Mouse (Mus musculus) mature B cell (primary cell): ENCODE measurements at regions not wholly inside any gene's neighbourhood (a gene's known extent, or its start where the extent isn't known, plus 50 kb on each side); places are given as distances from the start of the nearest gene placed in this dataset.
"Not testable (repeated sequence)": the region's sequence is repeated elsewhere in the genome, so short reads cannot be mapped to it uniquely, and the experiment has no call there.

ENCODE experiments used
- in situ Hi-C: fragments of 300-500 bp; cut with MboI; formaldehyde crosslinking; loops from 2 replicates; pipeline ENCODE4 v1.14.3; 2019

DNA sequence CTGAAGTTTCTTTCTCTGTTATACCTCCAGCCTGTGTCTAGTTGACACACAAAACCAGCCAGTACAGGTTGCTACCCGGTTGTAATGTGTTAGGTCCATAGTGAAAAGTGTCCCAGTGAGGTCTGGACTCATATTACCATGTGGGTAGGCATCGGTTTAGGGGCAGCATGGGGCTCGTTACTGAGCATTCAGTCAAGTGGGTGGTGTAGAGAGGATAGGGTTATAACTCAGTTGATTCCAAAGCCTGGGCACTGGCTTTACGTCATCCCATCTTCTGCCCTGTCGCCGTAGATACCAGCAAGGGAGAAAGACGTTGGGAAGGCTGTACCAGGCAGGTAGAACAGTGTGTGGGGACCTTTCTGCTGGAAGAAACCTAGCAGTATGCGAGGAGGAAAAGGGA is 129.2 kb upstream of the Slc38a2 start:
- in situ Hi-C loops = no loop called here

DNA sequence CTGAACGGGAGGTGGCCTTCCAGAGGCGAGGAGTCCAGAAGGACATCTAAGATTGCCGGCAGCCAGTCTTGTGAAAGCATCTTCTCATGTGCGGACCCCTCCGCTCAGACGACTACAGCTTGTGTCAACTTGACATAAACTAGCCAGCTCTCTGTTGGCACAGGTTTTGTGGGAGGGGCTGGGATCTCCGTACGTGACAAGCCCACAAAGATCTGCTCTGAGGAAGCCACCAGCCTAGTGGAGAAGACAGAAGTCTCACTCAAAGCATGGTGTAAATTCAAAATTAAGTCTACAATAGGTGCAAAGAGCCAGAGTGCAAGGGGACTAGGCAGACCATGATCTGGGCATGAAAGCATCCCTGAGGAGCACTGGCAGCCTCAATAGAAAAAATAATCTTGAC is 128.4 kb upstream of the Slc38a2 start:
- in situ Hi-C loops = no loop called here

- in situ Hi-C loops = no loop called here
Observed at GRCm38 (mm10) chr15:96818435-96818834, 118.9 kb upstream of the Slc38a2 start.

- in situ Hi-C loops = no loop called here
Observed at GRCm38 (mm10) chr15:96817626-96818025, 118.1 kb upstream of the Slc38a2 start.

DNA sequence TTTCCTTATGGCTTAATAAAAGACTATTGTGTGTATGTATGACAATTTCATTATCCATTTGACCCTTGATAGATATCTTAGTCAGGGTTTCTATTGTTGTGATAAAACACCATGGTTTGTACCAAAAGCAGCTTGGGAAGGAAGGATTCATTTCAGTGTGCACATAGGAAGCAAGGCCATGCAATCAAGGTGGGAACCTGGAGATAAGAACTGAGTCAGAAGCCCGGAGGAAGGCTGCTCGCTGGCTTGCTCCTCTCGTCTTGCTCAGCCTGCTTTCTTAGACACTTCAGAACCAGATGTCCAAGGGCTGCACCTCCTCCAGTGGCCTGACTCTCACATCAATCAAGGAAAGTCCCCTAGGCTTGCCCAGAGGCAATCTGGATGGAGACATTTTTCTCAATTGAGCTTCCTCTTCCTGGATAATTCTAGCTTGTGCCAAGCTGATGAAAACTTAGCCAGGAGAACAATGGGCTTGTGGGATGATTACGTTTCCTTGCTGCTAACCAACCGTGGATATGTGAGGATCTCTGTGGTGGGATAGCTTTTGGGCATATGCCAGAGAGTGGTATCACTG is 117.6 kb upstream of the Slc38a2 start:
- in situ Hi-C loops = no loop called here

DNA sequence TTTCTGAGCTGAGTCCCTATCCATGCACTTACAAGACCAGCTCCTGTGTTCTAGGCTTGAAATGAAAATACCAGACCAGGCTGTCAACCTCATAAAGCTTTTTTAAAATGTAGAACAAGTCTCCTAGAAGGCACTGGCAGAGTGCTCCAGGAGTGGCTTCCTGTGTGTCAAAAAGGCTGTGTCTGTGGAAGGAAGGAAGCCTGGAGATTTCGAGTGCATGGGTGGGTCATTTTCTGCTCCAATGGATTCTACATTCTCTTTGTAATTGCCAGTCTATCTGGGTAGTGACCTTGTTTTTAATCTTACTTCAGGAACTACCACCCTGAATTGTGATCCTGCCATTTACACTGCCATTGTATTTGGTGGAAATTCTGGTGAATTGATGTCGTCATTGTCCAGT is 113.9 kb upstream of the Slc38a2 start:
- in situ Hi-C loops = no loop called here

GRCm38 (mm10) chr15:96802729-96803053 is 103.2 kb upstream of the Slc38a2 start:
- in situ Hi-C loops = no loop called here

GRCm38 (mm10) chr15:96802034-96802728 is 102.7 kb upstream of the Slc38a2 start:
- in situ Hi-C loops = no loop called here

- in situ Hi-C loops = no loop called here
Observed at GRCm38 (mm10) chr15:96799228-96799627, 99.7 kb upstream of the Slc38a2 start.

DNA sequence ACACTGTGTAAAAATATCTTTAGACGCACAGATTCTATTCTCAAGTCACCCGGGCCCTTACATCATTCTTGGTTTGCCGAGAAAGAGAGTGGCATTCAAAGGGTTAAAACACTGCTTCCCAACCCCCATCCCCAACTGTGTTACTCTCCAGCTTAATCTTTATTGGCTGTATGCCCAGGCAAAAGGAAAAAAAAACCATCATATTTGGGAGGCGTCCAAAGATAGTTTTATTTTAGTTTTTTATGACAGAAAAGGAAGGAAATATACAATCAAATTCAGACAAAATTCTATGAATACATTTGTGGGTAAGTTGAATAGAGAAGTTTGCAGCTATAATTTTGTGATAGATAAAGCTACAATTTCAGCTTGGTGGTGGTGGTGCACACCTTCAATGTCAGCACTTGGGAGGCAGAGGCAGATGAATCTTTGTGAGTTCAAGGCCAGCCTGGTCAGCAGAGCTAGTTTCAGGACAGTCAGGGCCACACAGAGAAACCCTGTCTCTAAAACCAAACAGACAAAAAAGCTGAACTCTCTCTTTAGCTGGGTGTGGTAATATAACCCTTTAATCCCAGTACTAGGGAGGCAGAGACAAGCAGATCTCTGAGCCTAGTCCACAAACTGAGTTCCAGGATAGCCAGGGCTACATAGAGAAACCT is 98.2 kb upstream of the Slc38a2 start:
- in situ Hi-C loops = no loop called here

DNA sequence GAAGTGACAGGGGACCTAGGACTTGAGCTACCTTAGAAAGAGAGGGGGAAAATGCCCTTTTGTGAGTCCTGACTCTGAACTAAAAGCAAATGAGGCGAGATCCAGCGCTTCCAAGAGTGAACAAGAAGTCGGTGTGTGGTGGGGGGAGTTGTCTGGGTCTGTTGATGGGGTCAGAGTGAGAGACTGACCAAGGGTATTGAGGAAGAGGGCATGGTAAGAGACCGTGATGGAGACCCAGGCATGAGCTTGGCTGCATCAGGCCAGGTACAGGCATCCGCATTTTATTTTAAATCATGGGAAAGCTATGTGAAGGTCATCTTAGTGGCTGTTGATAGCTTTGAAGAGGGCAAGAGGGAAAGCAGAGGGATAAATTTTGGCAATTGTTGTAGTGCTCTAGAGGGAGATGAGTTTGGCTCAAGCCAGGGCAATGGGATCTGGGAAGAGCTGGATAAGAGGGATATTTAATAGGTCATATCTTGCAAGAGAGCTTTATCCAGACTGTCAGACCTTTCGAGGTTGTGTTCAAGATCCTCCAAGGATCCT is 94.7 kb upstream of the Slc38a2 start:
- in situ Hi-C loops = no loop called here

GRCm38 (mm10) chr15:96793251-96793650 is 93.7 kb upstream of the Slc38a2 start:
- in situ Hi-C loops = no loop called here

DNA sequence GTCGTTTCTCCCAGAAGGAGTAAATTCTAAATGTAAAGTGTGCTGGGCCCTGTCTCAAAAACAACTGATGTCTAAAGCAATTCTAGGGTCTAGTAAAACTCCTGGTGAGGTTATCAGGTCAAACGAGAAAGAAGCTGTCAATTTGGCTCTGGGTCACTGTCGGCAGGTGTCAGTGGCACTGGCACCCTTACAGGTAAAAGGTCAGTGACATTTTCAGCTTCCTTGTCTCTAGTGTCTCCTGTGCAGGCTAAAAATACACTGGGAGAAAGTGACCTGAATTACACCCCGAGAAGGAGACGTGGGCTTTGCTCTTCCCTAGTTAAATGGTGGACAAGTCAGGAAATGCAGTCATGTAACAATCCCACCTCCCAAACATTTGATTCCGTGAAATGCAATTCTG is 91.8 kb upstream of the Slc38a2 start:
- in situ Hi-C loops = no loop called here

- in situ Hi-C loops = not testable (repeated sequence)
Observed at GRCm38 (mm10) chr15:96787921-96788320, 88.4 kb upstream of the Slc38a2 start.

DNA sequence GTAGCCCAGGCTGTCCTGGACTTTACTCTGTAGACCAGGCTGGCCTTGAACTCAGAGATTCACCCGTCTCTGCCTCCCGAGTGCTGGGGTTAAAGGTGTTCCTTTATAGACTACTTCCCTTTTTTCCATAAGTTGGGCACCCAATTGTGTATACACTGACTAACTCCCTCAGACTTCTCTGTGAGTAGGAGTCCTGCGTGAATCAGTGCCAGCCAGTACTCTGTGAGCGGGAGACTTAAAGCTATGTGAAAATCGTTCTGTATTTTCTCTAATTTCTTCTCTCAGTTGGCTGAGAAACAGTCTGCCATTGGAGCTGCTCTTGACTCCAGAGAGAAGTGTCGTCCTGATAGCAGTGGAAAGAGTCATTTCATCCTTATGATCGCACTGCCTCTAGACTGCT is 85.0 kb upstream of the Slc38a2 start:
- in situ Hi-C loops = no loop called here

DNA sequence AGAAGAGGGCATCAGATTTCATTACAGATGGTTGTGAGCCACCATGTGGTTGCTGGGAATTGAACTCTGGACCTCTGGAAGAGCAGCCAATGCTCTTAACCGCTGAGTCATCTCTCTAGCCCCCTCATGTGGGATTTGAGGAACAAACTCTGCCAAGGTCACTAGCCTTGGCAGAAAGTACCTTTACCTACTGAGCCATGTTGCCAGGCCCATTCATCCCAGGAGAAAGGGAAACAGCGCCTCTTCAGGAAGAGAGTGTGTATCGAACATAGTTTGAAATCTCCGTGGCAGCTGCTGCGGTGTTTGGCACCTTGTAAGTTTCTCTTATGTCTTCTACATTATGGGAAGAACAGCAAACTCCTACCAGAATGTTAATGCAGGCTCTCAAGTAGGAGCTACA is 82.0 kb upstream of the Slc38a2 start:
- in situ Hi-C loops = no loop called here

GRCm38 (mm10) chr15:96780606-96781005 is 81.1 kb upstream of the Slc38a2 start:
- in situ Hi-C loops = no loop called here

GRCm38 (mm10) chr15:96779358-96779757 is 79.8 kb upstream of the Slc38a2 start:
- in situ Hi-C loops = no loop called here

GRCm38 (mm10) chr15:96778321-96778926 is 78.9 kb upstream of the Slc38a2 start:
- in situ Hi-C loops = no loop called here

DNA sequence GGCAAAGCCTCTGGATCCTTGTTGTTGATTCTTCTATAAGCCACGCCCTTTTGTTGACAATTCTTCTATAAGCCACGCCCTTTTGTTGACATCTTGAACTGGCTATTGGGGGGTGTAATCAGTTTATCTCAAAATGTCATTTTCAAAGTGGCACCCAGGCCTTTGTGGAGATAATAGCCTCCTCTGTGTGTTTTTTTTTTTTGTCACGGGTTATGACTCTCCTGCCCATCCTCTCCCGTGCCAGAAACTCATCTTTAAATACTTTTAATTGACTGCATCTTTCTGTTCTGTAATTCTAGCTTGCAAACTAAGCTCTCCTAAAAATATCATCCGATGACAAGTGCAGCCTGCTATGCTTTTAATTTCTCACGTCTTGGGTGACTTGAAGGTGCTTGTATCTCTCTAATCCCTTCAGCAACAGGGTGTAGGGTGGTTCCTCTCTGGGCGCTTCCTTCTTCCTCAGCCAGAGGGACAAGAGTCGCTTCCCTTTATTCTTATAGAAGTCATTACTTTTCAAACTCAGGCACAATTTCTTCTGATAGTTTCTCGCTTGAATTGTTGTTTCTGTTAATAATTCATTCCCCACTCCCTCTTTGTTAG is 77.0 kb upstream of the Slc38a2 start:
- in situ Hi-C loops = no loop called here

DNA sequence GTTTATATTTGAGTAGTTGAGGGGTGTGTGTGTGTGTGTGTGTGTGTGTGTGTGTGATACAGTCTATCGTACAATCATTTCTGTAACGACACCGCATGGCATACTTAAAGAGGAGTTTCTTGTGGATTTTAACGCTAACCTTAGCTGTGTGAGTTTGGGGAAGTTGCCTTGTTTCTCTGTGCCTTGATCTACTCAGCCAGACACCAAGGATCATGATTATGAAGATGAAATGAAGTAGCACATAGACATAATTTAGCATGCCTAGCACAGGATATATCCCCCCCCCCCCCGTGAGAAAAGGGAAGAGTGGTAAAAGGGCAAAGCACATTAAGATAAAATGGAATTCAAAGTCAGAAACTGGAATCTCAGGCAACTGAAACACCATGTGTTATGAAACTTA is 75.6 kb upstream of the Slc38a2 start:
- in situ Hi-C loops = no loop called here

- in situ Hi-C loops = no loop called here
Observed at GRCm38 (mm10) chr15:96774664-96775063, 75.1 kb upstream of the Slc38a2 start.
